ENCODE assay signal across 17 mouse cellular contexts in genomic region chr9:96460117-96460865, GRCm38 (mm10). TPM values are rescaled to one million over a fixed set of nuclear protein-coding genes. Genes with fewer than 3 reads are reported as not detected.
DNase-seq lines count a peak whose midpoint lies in the region; ATAC-seq lines count a peak whose summit lies in the region.
"Had no signal": no experiment of that assay in that cellular context is flagged by ENCODE, and none has a peak within 500 bp of the region (broad histone marks: within the 10 kb centered on the region; RNA-seq: fewer than 3 reads in every experiment).

No protein-coding gene starts in this region.

- H3K36me3 ChIP-seq in midbrain, embryonic 12.5 days: peaks cover 18% of the 10 kb centered on the region
- peaks cover 2% of the 10 kb centered on the region; the same call in 1 of the 2 replicates for H3K36me3 ChIP-seq in midbrain, embryonic 11.5 days (ENCODE audit: control insufficient read depth, insufficient read depth, low read length)
- H3K36me3 ChIP-seq in forebrain, embryonic 14.5 days (ENCODE audit: control insufficient read depth, insufficient read depth, low read length): 0 out of 2 replicates have a peak, but pooled peaks cover under 1% of the 10 kb centered on the region
- no peaks in the 10 kb centered on the region for H3K36me3 ChIP-seq in midbrain, embryonic 14.5 days (ENCODE audit: control insufficient read depth, insufficient read depth, low read length)

- H3K27ac ChIP-seq in midbrain, embryonic 12.5 days (replicated peaks): peak overlapping the region; percentile 61
- no peak overlapping the region for H3K27ac ChIP-seq in midbrain, embryonic 11.5 days (ENCODE audit: low read depth, low read length)
- H3K27ac ChIP-seq in forebrain, embryonic 14.5 days (ENCODE audit: low read depth, low read length): no peak overlapping the region; the same call in 1 of the 2 replicates
- H3K27ac ChIP-seq in midbrain, embryonic 14.5 days (replicated peaks; ENCODE audit: low read depth, low read length): peak overlapping the region; percentile 33; the same call in 1 of the 2 replicates
- H3K27ac ChIP-seq: limb, embryonic 15.5 days; neural tube, embryonic 12.5 days had no signal

- H3K27me3 ChIP-seq in midbrain, embryonic 12.5 days: no peaks in the 10 kb centered on the region
- H3K27me3 ChIP-seq in midbrain, embryonic 11.5 days (ENCODE audit: control insufficient read depth, insufficient read depth, low read length): no peaks in the 10 kb centered on the region
- H3K27me3 ChIP-seq in forebrain, embryonic 14.5 days (replicated peaks; ENCODE audit: control insufficient read depth, insufficient read depth, low read length): no peaks in the 10 kb centered on the region
- H3K27me3 ChIP-seq in midbrain, embryonic 14.5 days (ENCODE audit: control insufficient read depth, insufficient read depth, low read length): no peaks in the 10 kb centered on the region
- H3K27me3 ChIP-seq: limb, embryonic 15.5 days; neural tube, embryonic 12.5 days; Patski had no signal

- no peak for DNase-seq in midbrain, embryonic 11.5 days (ENCODE audit: low spot score, missing footprints)
- peak; percentile 64 for DNase-seq in forebrain, embryonic 14.5 days (ENCODE audit: low spot score)
- peak; percentile 58 for DNase-seq in midbrain, embryonic 14.5 days
- DNase-seq in thymus, postnatal 4 days: no peak
- no peak for DNase-seq in adrenal gland, adult (ENCODE audit: inconsistent age in 2 of 2, low spot score in 1 of 2)
- DNase-seq in kidney, adult 8-10 months: no peak
- DNase-seq: cerebellum, postnatal 25 days; gastrocnemius, postnatal 25 days; heart, postnatal 10 days; lung, postnatal 36 days; thymus, postnatal 36 days had no signal

- no peak for ATAC-seq in midbrain, embryonic 12.5 days (ENCODE audit: low FRiP score, low read depth)
- ATAC-seq in midbrain, embryonic 11.5 days (ENCODE audit: low FRiP score): no peak
- ATAC-seq in forebrain, embryonic 14.5 days: no peak
- no peak for ATAC-seq in midbrain, embryonic 14.5 days (ENCODE audit: low FRiP score, low TSS enrichment)
- ATAC-seq: activated CD4-positive, CD25-positive, alpha-beta regulatory T cell, adult 4 months; inflammation-experienced regulatory T-cells, adult 6 months; Patski had no signal

- H3K4me1 ChIP-seq in midbrain, embryonic 12.5 days: peaks cover 6% of the 10 kb centered on the region; the same call in 1 of the 2 replicates
- H3K4me1 ChIP-seq in midbrain, embryonic 11.5 days (ENCODE audit: control insufficient read depth, insufficient read depth, low read length): no peaks in the 10 kb centered on the region
- H3K4me1 ChIP-seq in forebrain, embryonic 14.5 days (ENCODE audit: control insufficient read depth, insufficient read depth, low read length): no peaks in the 10 kb centered on the region
- no peaks in the 10 kb centered on the region for H3K4me1 ChIP-seq in midbrain, embryonic 14.5 days (ENCODE audit: control insufficient read depth, insufficient read depth, low read length)
- H3K4me1 ChIP-seq: limb, embryonic 15.5 days; neural tube, embryonic 12.5 days had no signal

- peaks cover 10% of the 10 kb centered on the region for H3K9me3 ChIP-seq in midbrain, embryonic 12.5 days
- peaks cover 6% of the 10 kb centered on the region; the same call in 1 of the 2 replicates for H3K9me3 ChIP-seq in midbrain, embryonic 11.5 days (ENCODE audit: control insufficient read depth, low read length)
- H3K9me3 ChIP-seq in forebrain, embryonic 14.5 days (replicated peaks; ENCODE audit: control insufficient read depth, low read length): 0 out of 2 replicates have a peak, but pooled peaks cover 5% of the 10 kb centered on the region
- H3K9me3 ChIP-seq in midbrain, embryonic 14.5 days (ENCODE audit: control insufficient read depth, low read length): peaks cover 4% of the 10 kb centered on the region; the same call in 1 of the 2 replicates

- 52% methylated on average over 10 of the region's 10 CpGs for WGBS in midbrain, embryonic 12.5 days
- WGBS in midbrain, embryonic 11.5 days: 61% methylated on average over 10 of the region's 10 CpGs
- 16% methylated on average over 10 of the region's 10 CpGs for WGBS in forebrain, embryonic 14.5 days
- WGBS in midbrain, embryonic 14.5 days: 61% methylated on average over 10 of the region's 10 CpGs

- H3K4me3 ChIP-seq in midbrain, embryonic 12.5 days: no peak overlapping the region
- H3K4me3 ChIP-seq in midbrain, embryonic 11.5 days (ENCODE audit: low read depth, low read length): no peak overlapping the region
- no peak overlapping the region for H3K4me3 ChIP-seq in forebrain, embryonic 14.5 days (ENCODE audit: low read depth, low read length)
- no peak overlapping the region for H3K4me3 ChIP-seq in midbrain, embryonic 14.5 days (replicated peaks; ENCODE audit: low read depth, low read length)
- H3K4me3 ChIP-seq: limb, embryonic 15.5 days; neural tube, embryonic 12.5 days had no signal

- no peak overlapping the region for H3K9ac ChIP-seq in midbrain, embryonic 12.5 days (replicated peaks)
- no peak overlapping the region for H3K9ac ChIP-seq in midbrain, embryonic 11.5 days (ENCODE audit: low read length)
- no peak overlapping the region for H3K9ac ChIP-seq in forebrain, embryonic 14.5 days (ENCODE audit: low read length)
- no peak overlapping the region for H3K9ac ChIP-seq in midbrain, embryonic 14.5 days (replicated peaks; ENCODE audit: low read length)
- H3K9ac ChIP-seq: limb, embryonic 15.5 days; neural tube, embryonic 12.5 days had no signal

- H3K4me2 ChIP-seq in midbrain, embryonic 12.5 days (replicated peaks): no peak overlapping the region
- no peak overlapping the region for H3K4me2 ChIP-seq in midbrain, embryonic 11.5 days
- H3K4me2 ChIP-seq in forebrain, embryonic 14.5 days (ENCODE audit: low read length): no peak overlapping the region
- no peak overlapping the region for H3K4me2 ChIP-seq in midbrain, embryonic 14.5 days (ENCODE audit: low read length)
- H3K4me2 ChIP-seq: limb, embryonic 15.5 days; neural tube, embryonic 12.5 days had no signal

RNA-seq across cellular contexts. Expression of gene Rnf7, which starts 18.2 kb away (rescaled TPM):
- 237 and 242 TPM in 2 replicates for polyA plus RNA-seq in midbrain, embryonic 12.5 days (2016; fragmentation: Nextera tagmentation; extraction: Ambion mirVana)
- 293 and 294 TPM in 2 replicates for polyA plus RNA-seq in midbrain, embryonic 11.5 days (2014; fragmentation: Nextera tagmentation; extraction: Ambion mirVana)
- polyA plus RNA-seq in forebrain, embryonic 14.5 days (2014; fragmentation: Nextera tagmentation; extraction: Ambion mirVana): 228 and 271 TPM in 2 replicates
- polyA plus RNA-seq in midbrain, embryonic 14.5 days (2014; fragmentation: Nextera tagmentation; extraction: Ambion mirVana): 262 and 263 TPM in 2 replicates

Comparison
In these comparisons a context has a peak if more than half of its experiments do, and no peak if none do; other contexts are left out.
1. H3K27ac ChIP-seq: peak in midbrain, embryonic 12.5 days (single experiment) and midbrain, embryonic 14.5 days (single experiment); none in midbrain, embryonic 11.5 days (single experiment) and forebrain, embryonic 14.5 days (single experiment).
2. DNase-seq: peak in forebrain, embryonic 14.5 days (single experiment) and midbrain, embryonic 14.5 days (single experiment); none in midbrain, embryonic 11.5 days (single experiment), thymus, postnatal 4 days (single experiment), adrenal gland, adult (0 of 2) and kidney, adult 8-10 months (0 of 2).